Mouse (Mus musculus) liver, postnatal 0 days (tissue): ENCODE data around the gene Utp14b. TPM values are rescaled to one million over a fixed set of nuclear protein-coding genes. Genes with fewer than 3 reads are reported as not detected.

ENCODE experiments used
- ATAC-seq: fragments of 200-750 bp; cut with Nextera tagmentation; 2 replicates; pipeline ENCODE4 v1.8.0; 2017; ENCODE audit warnings: mild to moderate bottlenecking, moderate library complexity
- DNase-seq: peaks from one replicate; pipeline ENCODE4 v3.0.0-alpha.2; 2016
- H3K27ac ChIP-seq: fragments of 300-500 bp; sonication (generic); 2 replicates; pipeline ENCODE4 v1.5.1; 2014; ENCODE audit warnings: antibody characterized with exemption, moderate library complexity, mild to moderate bottlenecking, low read depth
- H3K27me3 ChIP-seq: fragments of 300-500 bp; sonication (generic); 2 replicates; pipeline ENCODE4 v1.6.1; 2014; ENCODE audit warnings: low read length, control low read depth, mixed read lengths; ENCODE audit not compliant: insufficient read depth
- H3K36me3 ChIP-seq: fragments of 300-500 bp; sonication (generic); replicated peaks from 2 replicates; pipeline ENCODE4 v1.6.1; 2014; ENCODE audit warnings: mild to moderate bottlenecking, control low read depth, low read length, moderate library complexity, mixed read lengths; ENCODE audit not compliant: insufficient read depth
- H3K4me1 ChIP-seq: fragments of 300-500 bp; sonication (generic); 2 replicates; pipeline ENCODE4 v1.6.1; 2014; ENCODE audit warnings: antibody characterized with exemption, mild to moderate bottlenecking, control low read depth; ENCODE audit not compliant: insufficient read depth
- H3K4me2 ChIP-seq: fragments of 300-500 bp; sonication (generic); 2 replicates; pipeline ENCODE4 v1.6.1; 2014; ENCODE audit warnings: low read depth, mild to moderate bottlenecking, low read length, moderate library complexity, mixed read lengths
- H3K4me3 ChIP-seq: fragments of 300-500 bp; sonication (generic); 2 replicates; pipeline ENCODE4 v1.5.1; 2014; ENCODE audit warnings: low read depth, low read length
- H3K9ac ChIP-seq: fragments of 300-500 bp; sonication (generic); replicated peaks from 2 replicates; pipeline ENCODE4 v1.6.1; 2014; ENCODE audit warnings: mild to moderate bottlenecking, moderate library complexity
- H3K9me3 ChIP-seq: fragments of 300-500 bp; sonication (generic); 2 replicates; pipeline ENCODE4 v1.6.1; 2016; ENCODE audit warnings: mild to moderate bottlenecking, control low read depth, low read length, mixed read lengths
- CTCF ChIP-seq: sonication (generic); IDR thresholded peaks from 2 replicates; pipeline ENCODE4 v1.5.1; 2016; ENCODE audit warnings: antibody characterized with exemption, low read depth
- EP300 ChIP-seq: IDR thresholded peaks from 2 replicates; pipeline ENCODE4 v1.6.1; 2016; ENCODE audit warnings: antibody characterized with exemption, low read depth, mild to moderate bottlenecking
- WGBS: fragments of 180-500 bp; shearing (Covaris S2); extraction: QIAGEN DNeasy Blood & Tissue Kit; methylation state at CpG from one replicate; pipeline ENCODE4 v1.1.7; 2014; ENCODE audit not compliant: insufficient replicate concordance; 5-methylcytosine and 5-hydroxymethylcytosine counted together
- polyA plus RNA-seq: library from polyadenylated mRNA; unstranded; fragments of >200 nt; fragmentation: Nextera tagmentation; extraction: Ambion mirVana; gene quantifications from 2 replicates; pipeline ENCODE4 v1.2.1, GENCODE M21; 2015

Utp14b gene
- polyA plus RNA-seq, 1 experiment from 2014 or later = 0.59 TPM

DNA sequence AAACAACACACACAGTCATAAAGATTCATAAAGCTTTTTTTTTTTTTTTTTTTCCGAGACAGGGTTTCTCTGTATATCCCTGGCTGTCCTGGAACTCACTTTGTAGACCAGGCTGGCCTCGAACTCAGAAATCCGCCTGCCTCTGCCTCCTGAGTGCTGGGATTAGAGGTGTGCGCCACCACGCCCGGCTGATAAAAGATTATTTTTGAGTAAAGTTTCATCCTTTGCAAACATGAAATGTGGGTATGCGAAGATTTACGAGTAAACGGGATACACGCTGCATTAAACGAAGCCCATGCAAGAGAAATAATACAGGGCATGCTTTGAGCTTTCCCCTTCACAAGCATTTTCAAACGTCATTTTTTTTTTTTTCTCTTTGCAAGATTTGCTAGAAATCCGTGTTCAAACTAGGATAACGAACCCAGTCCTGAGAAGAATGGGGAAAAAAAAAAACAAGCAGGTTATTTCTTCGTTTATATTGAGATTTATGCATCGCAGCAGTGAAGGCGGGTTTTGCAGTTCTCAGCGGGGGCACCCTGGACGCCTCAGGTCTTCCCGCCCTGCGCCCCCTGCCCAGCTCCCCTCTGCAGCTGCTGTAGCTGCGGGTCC lies 713 bp upstream of the Utp14b start:
- H3K4me1 ChIP-seq = peaks cover 19% of the 10 kb centered on the region
- TF ChIP-seq EP300 (no peak), CTCF (no peak)
- no peaks in the 10 kb centered on the region for H3K9me3 ChIP-seq
- H3K4me2 ChIP-seq = peak overlapping the region; percentile 73
- H3K4me3 ChIP-seq = peak overlapping the region; percentile 68
- H3K27ac ChIP-seq = peak overlapping the region; percentile 69
- DNase-seq (no peak), ATAC-seq (no peak)
- H3K9ac ChIP-seq = peak overlapping the region; percentile 47; the same call in 1 of the 2 replicates
- no peaks in the 10 kb centered on the region for H3K36me3 ChIP-seq
- H3K27me3 ChIP-seq = no peaks in the 10 kb centered on the region
- 28% methylated on average over 22 of the region's 22 CpGs for WGBS

GRCm38 (mm10) chr1:78658441-78659269 lies 817 bp downstream of the Utp14b start:
- no peak for TF ChIP-seq CTCF
- TF ChIP-seq EP300 = no peak
- H3K27me3 ChIP-seq = no peaks in the 10 kb centered on the region
- peak overlapping the region; percentile 68 for H3K4me3 ChIP-seq
- H3K4me2 ChIP-seq = peak overlapping the region; percentile 73
- no peak for DNase-seq
- peaks cover 19% of the 10 kb centered on the region for H3K4me1 ChIP-seq
- WGBS = 3% methylated on average over 20 of the region's 20 CpGs
- peak overlapping the region; percentile 81 for H3K9ac ChIP-seq
- peak overlapping the region; percentile 84 for H3K27ac ChIP-seq
- no peaks in the 10 kb centered on the region for H3K9me3 ChIP-seq
- H3K36me3 ChIP-seq = no peaks in the 10 kb centered on the region
- no peak for ATAC-seq

GRCm38 (mm10) chr1:78659270-78659823 lies 1.5 kb downstream of the Utp14b start:
- DNase-seq (no peak), ATAC-seq (no peak)
- Histone ChIP-seq H3K27ac (no peak overlapping the region), H3K36me3 (no peaks in the 10 kb centered on the region; the same call in 1 of the 2 replicates), H3K4me1 (peaks cover 19% of the 10 kb centered on the region), H3K9me3 (no peaks in the 10 kb centered on the region), H3K4me3 (peak overlapping the region; percentile 68), H3K27me3 (no peaks in the 10 kb centered on the region), H3K4me2 (peak overlapping the region; percentile 73), H3K9ac (peak overlapping the region; percentile 81; the same call in 1 of the 2 replicates)
- TF ChIP-seq CTCF (no peak), EP300 (no peak)
- WGBS = 66% methylated on average over 4 of the region's 4 CpGs

DNA sequence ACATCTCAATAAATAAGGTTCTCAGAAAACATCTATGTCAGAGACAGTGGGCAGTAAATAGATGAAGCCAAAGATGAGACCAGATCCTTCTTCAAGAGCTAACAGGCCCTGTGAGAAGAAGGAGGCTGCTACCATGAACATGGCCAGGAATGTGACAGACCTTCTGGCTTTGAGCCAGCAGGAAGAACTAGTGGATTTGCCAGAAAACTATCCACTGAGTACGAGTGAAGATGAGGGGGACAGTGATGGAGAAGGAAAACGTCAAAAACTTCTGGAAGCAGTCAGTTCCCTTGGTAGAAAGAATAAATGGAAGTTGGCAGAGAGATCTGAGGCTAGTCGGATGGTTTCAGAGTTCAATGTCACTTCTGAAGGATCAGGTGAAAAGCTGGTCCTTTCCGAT lies 6.5 kb downstream of the Utp14b start:
- no peak overlapping the region for H3K9ac ChIP-seq
- no peak for DNase-seq
- H3K9me3 ChIP-seq = no peaks in the 10 kb centered on the region
- H3K4me3 ChIP-seq = no peak overlapping the region
- H3K36me3 ChIP-seq = peaks cover 8% of the 10 kb centered on the region
- WGBS = 80% methylated on average over 4 of the region's 4 CpGs
- no peaks in the 10 kb centered on the region for H3K27me3 ChIP-seq
- peaks cover 14% of the 10 kb centered on the region for H3K4me1 ChIP-seq
- H3K4me2 ChIP-seq = no peak overlapping the region
- TF ChIP-seq CTCF = no peak
- TF ChIP-seq EP300 = no peak
- no peak overlapping the region for H3K27ac ChIP-seq
- no peak for ATAC-seq

DNA sequence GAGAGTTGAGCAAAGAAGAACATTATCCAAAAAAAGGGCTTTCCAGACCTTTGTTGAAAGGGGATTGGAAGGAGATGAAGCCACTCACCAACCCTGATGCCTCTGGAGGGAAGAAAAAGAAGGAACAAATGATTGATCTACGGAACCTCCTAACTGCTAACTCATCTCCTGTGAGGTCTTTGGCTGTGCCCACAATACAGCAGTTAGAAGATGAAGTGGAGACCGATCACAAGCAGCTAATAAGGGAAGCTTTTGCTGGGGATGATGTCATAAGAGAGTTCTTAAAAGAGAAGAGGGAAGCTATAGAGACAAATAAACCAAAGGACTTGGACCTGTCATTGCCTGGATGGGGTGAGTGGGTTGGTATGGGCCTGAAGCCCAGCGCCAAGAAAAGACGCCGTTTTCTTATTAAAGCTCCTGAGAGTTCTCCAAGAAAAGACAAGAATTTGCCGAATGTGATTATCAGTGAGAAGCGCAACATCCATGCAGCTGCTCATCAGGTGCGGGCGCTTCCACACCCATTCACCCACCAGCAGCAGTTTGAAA lies 8.2 kb downstream of the Utp14b start:
- no peak for TF ChIP-seq CTCF
- TF ChIP-seq EP300 = no peak

GRCm38 (mm10) chr1:78666585-78666984 lies 8.7 kb downstream of the Utp14b start:
- H3K4me3 ChIP-seq = no peak overlapping the region
- DNase-seq = no peak
- no peaks in the 10 kb centered on the region for H3K27me3 ChIP-seq
- WGBS = 56% methylated on average over 1 of the region's 1 CpGs
- no peak for ATAC-seq
- H3K4me1 ChIP-seq = peaks cover 5% of the 10 kb centered on the region; the same call in 1 of the 2 replicates
- TF ChIP-seq CTCF = no peak
- no peak for TF ChIP-seq EP300
- no peak overlapping the region for H3K9ac ChIP-seq
- H3K36me3 ChIP-seq = peaks cover 8% of the 10 kb centered on the region
- H3K27ac ChIP-seq = no peak overlapping the region
- H3K4me2 ChIP-seq = no peak overlapping the region
- H3K9me3 ChIP-seq = no peaks in the 10 kb centered on the region

More for the DNA sequence above, 8.2 kb downstream of the Utp14b start:
- DNase-seq (no peak), ATAC-seq (no peak)
- 76% methylated on average over 9 of the region's 9 CpGs for WGBS
- no peak overlapping the region for H3K4me3 ChIP-seq
- no peak overlapping the region for H3K27ac ChIP-seq
- H3K4me1 ChIP-seq = peaks cover 9% of the 10 kb centered on the region
- H3K9ac ChIP-seq = no peak overlapping the region
- no peaks in the 10 kb centered on the region for H3K9me3 ChIP-seq
- no peak overlapping the region for H3K4me2 ChIP-seq
- H3K27me3 ChIP-seq = no peaks in the 10 kb centered on the region
- peaks cover 8% of the 10 kb centered on the region for H3K36me3 ChIP-seq
